Mouse (Mus musculus) CH12.LX (cell line): ENCODE measurements at regions not wholly inside any gene's neighbourhood (a gene's known extent, or its start where the extent isn't known, plus 50 kb on each side); places are given as distances from the start of the nearest gene placed in this dataset.

Experiments
- DNase-seq: peaks from one replicate; pipeline ENCODE4 v3.0.0-alpha.2; 2013; ENCODE audit errors: extremely low read depth
- H3K27ac ChIP-seq: 2 replicates; pipeline ENCODE4 v1.5.1; 2012; ENCODE audit warnings: low read depth, mild to moderate bottlenecking, control low read depth, moderate library complexity; ENCODE audit not compliant: insufficient read depth
- H3K27me3 ChIP-seq: replicated peaks from 2 replicates; pipeline ENCODE3; 2012; ENCODE audit warnings: inconsistent platforms
- H3K36me3 ChIP-seq, 2 experiments: replicated peaks in 1 of 2; 2 replicates each; pipeline versions ENCODE3 to v1.6.1; 2012; ENCODE audit warnings: inconsistent platforms in 1 of 2, low read length in 1 of 2, mild to moderate bottlenecking in 1 of 2, mixed read lengths in 1 of 2, moderate library complexity in 1 of 2; ENCODE audit not compliant: control insufficient read depth in 1 of 2, insufficient read depth in 1 of 2
- H3K4me1 ChIP-seq, 2 experiments: 2 replicates each; pipeline ENCODE4 v1.6.1; 2012; ENCODE audit warnings: inconsistent platforms in 1 of 2, moderate library complexity in 1 of 2; ENCODE audit not compliant: insufficient read depth in 2 of 2, control insufficient read depth in 1 of 2
- H3K4me2 ChIP-seq: 2 replicates; pipeline ENCODE4 v1.6.1; 2012; ENCODE audit warnings: low read depth, mild to moderate bottlenecking, control low read depth; ENCODE audit not compliant: poor library complexity, insufficient read depth, severe bottlenecking
- H3K4me3 ChIP-seq, 3 experiments: fragments of 150-350 bp in 1 of 3; sonication (generic) in 1 of 3; replicated peaks in 1 of 3; 2 replicates each; pipeline versions ENCODE3 to v1.5.1; 2011 to 2012; ENCODE audit warnings: low read depth in 2 of 3, low read length in 2 of 3, mild to moderate bottlenecking in 2 of 3, moderate library complexity in 2 of 3, control low read depth in 1 of 3, improper control_type of control experiment in 1 of 3, inconsistent platforms in 1 of 3, mixed read lengths in 1 of 3; ENCODE audit not compliant: poor library complexity in 1 of 3
- H3K79me2 ChIP-seq: replicated peaks from 2 replicates; pipeline ENCODE4 v1.6.1; 2012; ENCODE audit warnings: mild to moderate bottlenecking, moderate library complexity; ENCODE audit not compliant: control insufficient read depth, poor library complexity, insufficient read depth, severe bottlenecking; ENCODE audit errors: extremely low read depth
- H3K9ac ChIP-seq: 2 replicates; pipeline ENCODE4 v1.6.1; 2012; ENCODE audit warnings: low read depth, mild to moderate bottlenecking, control low read depth, moderate library complexity; ENCODE audit not compliant: insufficient read depth
- H3K9me3 ChIP-seq: replicated peaks from 2 replicates; pipeline ENCODE3; 2012; ENCODE audit warnings: low read length, inconsistent platforms, mixed read lengths
- CHD1 ChIP-seq: IDR thresholded peaks from 2 replicates; pipeline ENCODE4 v1.6.1; 2012; ENCODE audit warnings: low read depth, low read length, improper control_type of control experiment, inconsistent platforms
- CTCF ChIP-seq, 2 experiments: IDR thresholded peaks in 1 of 2; conservative IDR thresholded peaks in 1 of 2; 2 replicates each; pipeline ENCODE4 v1.5.1; 2011 to 2012; ENCODE audit warnings: low read depth in 2 of 2, low read length in 2 of 2, improper control_type of control experiment in 1 of 2, inconsistent platforms in 1 of 2, mild to moderate bottlenecking in 1 of 2, moderate library complexity in 1 of 2
- ETS1 ChIP-seq: conservative IDR thresholded peaks from 2 replicates; pipeline ENCODE4 v1.6.1; 2012; ENCODE audit warnings: low read depth, mild to moderate bottlenecking, inconsistent platforms, low read length, improper control_type of control experiment, moderate library complexity
- HCFC1 ChIP-seq: IDR thresholded peaks from 2 replicates; pipeline ENCODE4 v1.6.1; 2012; ENCODE audit warnings: low read depth, mild to moderate bottlenecking, inconsistent platforms, low read length, improper control_type of control experiment
- JUN ChIP-seq: IDR thresholded peaks from 2 replicates; pipeline ENCODE4 v1.6.1; 2011; ENCODE audit warnings: low read depth, mild to moderate bottlenecking, low read length, improper control_type of control experiment, moderate library complexity; ENCODE audit not compliant: insufficient read depth
- JUND ChIP-seq: conservative IDR thresholded peaks from 2 replicates; pipeline ENCODE4 v1.6.1; 2011; ENCODE audit warnings: low read depth, low read length, improper control_type of control experiment
- MAFK ChIP-seq: IDR thresholded peaks from 2 replicates; pipeline ENCODE4 v1.6.1; 2011; ENCODE audit warnings: low read length, improper control_type of control experiment; ENCODE audit not compliant: insufficient replicate concordance
- MAX ChIP-seq: IDR thresholded peaks from 2 replicates; pipeline ENCODE4 v1.6.1; 2011; ENCODE audit warnings: low read length, improper control_type of control experiment
- NRF1 ChIP-seq: IDR thresholded peaks from 2 replicates; pipeline ENCODE4 v1.6.1; 2014; ENCODE audit warnings: low read depth, mild to moderate bottlenecking, inconsistent platforms, low read length, improper control_type of control experiment, moderate library complexity
- PAX5 ChIP-seq: IDR thresholded peaks from 2 replicates; pipeline ENCODE4 v1.6.1; 2012; ENCODE audit warnings: low read length, inconsistent platforms, mixed read lengths
- POLR2A ChIP-seq: IDR thresholded peaks from 2 replicates; pipeline ENCODE4 v1.6.1; 2011; ENCODE audit warnings: low read depth, mild to moderate bottlenecking, improper control_type of control experiment, low read length
- POLR2AphosphoS2 ChIP-seq: IDR thresholded peaks from 2 replicates; pipeline ENCODE4 v1.6.1; 2011; ENCODE audit warnings: low read depth, low read length, improper control_type of control experiment
- RCOR1 ChIP-seq: conservative IDR thresholded peaks from 2 replicates; pipeline ENCODE4 v1.6.1; 2012; ENCODE audit warnings: low read depth, mild to moderate bottlenecking, inconsistent platforms, low read length, improper control_type of control experiment
- SMC3 ChIP-seq: IDR thresholded peaks from 2 replicates; pipeline ENCODE4 v1.6.1; 2011; ENCODE audit warnings: low read depth, low read length, improper control_type of control experiment
- TBP ChIP-seq: conservative IDR thresholded peaks from 2 replicates; pipeline ENCODE4 v1.6.1; 2011; ENCODE audit warnings: low read depth, low read length, improper control_type of control experiment
- TCF12 ChIP-seq: IDR thresholded peaks from 2 replicates; pipeline ENCODE4 v1.6.1; 2014; ENCODE audit warnings: low read depth, mild to moderate bottlenecking, inconsistent platforms, low read length, improper control_type of control experiment
- USF1 ChIP-seq: IDR thresholded peaks from 2 replicates; pipeline ENCODE4 v1.6.1; 2014; ENCODE audit warnings: low read depth, mild to moderate bottlenecking, inconsistent platforms, low read length, improper control_type of control experiment
- ZKSCAN1 ChIP-seq: IDR thresholded peaks from 2 replicates; pipeline ENCODE4 v1.6.1; 2012; ENCODE audit warnings: low read depth, inconsistent platforms, low read length, improper control_type of control experiment, borderline replicate concordance
- ZNF384 ChIP-seq: IDR thresholded peaks from 2 replicates; pipeline ENCODE4 v1.6.1; 2012; ENCODE audit warnings: low read depth, low read length, improper control_type of control experiment, inconsistent platforms
- dilution Hi-C: fragments of 300-500 bp; cut with MboI; formaldehyde crosslinking; loops from 2 replicates; pipeline ENCODE4 v1.14.3; 2020; ENCODE audit warnings: low sequenced_read_pairs; ENCODE audit not compliant: extremely low pct_unique_long_range_greater_than_20kb, extremely low pct_ligation_motif_present
- in situ Hi-C: fragments of 300-500 bp; cut with MboI; formaldehyde crosslinking; loops from 3 replicates; pipeline ENCODE4 v1.14.3; 2019; ENCODE audit warnings: low sequenced_read_pairs, low pct_ligation_motif_present, low pct_unique_long_range_greater_than_20kb, mixed read lengths

- Histone ChIP-seq H3K79me2 (no peaks in the 10 kb centered on the region), H3K4me1 (no peaks in the 10 kb centered on the region), H3K4me3 (no peak overlapping the region), H3K9ac (no peak overlapping the region), H3K27ac (no peak overlapping the region), H3K4me2 (no peak overlapping the region), H3K9me3 (no peaks in the 10 kb centered on the region)
- in situ Hi-C loops (no loop called here), dilution Hi-C loops (no loop called here)
- no peak for DNase-seq
- TF ChIP-seq NRF1: no peak
- TF ChIP-seq TBP: no peak
- no peak for TF ChIP-seq ETS1
- no peak for TF ChIP-seq HCFC1
- TF ChIP-seq PAX5: no peak
- TF ChIP-seq MAX: no peak
- no peak for TF ChIP-seq MAFK
- TF ChIP-seq SMC3: no peak
- no peak for TF ChIP-seq POLR2A
- TF ChIP-seq RCOR1: no peak
- no peak for TF ChIP-seq CTCF (conservative IDR thresholded peaks at IDR 0.05 in 1 of 2, IDR thresholded peaks at IDR 0.05 in 1 of 2; ENCODE audit: low read depth in 2 of 2, low read length in 2 of 2)
- no peak for TF ChIP-seq POLR2AphosphoS2
- TF ChIP-seq, all 38 proteins: peak for 0
- Histone ChIP-seq H3K27me3 (no peaks in the 10 kb centered on the region), H3K36me3 (no peaks in the 10 kb centered on the region)
Measured at GRCm38 (mm10) chr11:18746486-18746885, 272.3 kb downstream of the Meis1 start.

GRCm38 (mm10) chr11:18745840-18746239, 272.9 kb downstream of the Meis1 start:
- Histone ChIP-seq H3K27ac (no peak overlapping the region), H3K27me3 (no peaks in the 10 kb centered on the region), H3K9ac (no peak overlapping the region), H3K9me3 (no peaks in the 10 kb centered on the region), H3K4me1 (no peaks in the 10 kb centered on the region), H3K79me2 (no peaks in the 10 kb centered on the region), H3K4me3 (no peak overlapping the region), H3K4me2 (no peak overlapping the region), H3K36me3 (no peaks in the 10 kb centered on the region)
- TF ChIP-seq JUND: no peak
- TF ChIP-seq JUN: no peak
- TF ChIP-seq TBP: no peak
- TF ChIP-seq POLR2AphosphoS2: no peak
- TF ChIP-seq TCF12: no peak
- no peak for TF ChIP-seq CHD1
- no peak for TF ChIP-seq ZNF384
- no peak for TF ChIP-seq PAX5
- no peak for TF ChIP-seq USF1
- no peak for TF ChIP-seq CTCF (conservative IDR thresholded peaks at IDR 0.05 in 1 of 2, IDR thresholded peaks at IDR 0.05 in 1 of 2; ENCODE audit: low read depth in 2 of 2, low read length in 2 of 2)
- no peak for TF ChIP-seq ZKSCAN1
- no peak for DNase-seq
- dilution Hi-C loops (no loop called here), in situ Hi-C loops (no loop called here)
